Mouse (Mus musculus) common myeloid progenitor, adult 5-6 weeks (primary cell): ENCODE measurements around the gene Kif1bp. TPM values are rescaled to one million over a fixed set of nuclear protein-coding genes. Genes with fewer than 3 reads are reported as not detected.
"Not testable (repeated sequence)": the region's sequence is repeated elsewhere in the genome, so short reads cannot be mapped to it uniquely, and the experiment has no call there.

Source experiments
- ATAC-seq: replicated peaks from 2 replicates; pipeline ENCODE4 v1.8.0; 2016; ENCODE audit warnings: low read depth, mild to moderate bottlenecking, moderate TSS enrichment, inconsistent platforms; ENCODE audit not compliant: poor library complexity, severe bottlenecking
- total RNA-seq: library from RNA; stranded (forward); fragments of 200-1000, 187-1606 nt; gene quantifications from 2 replicates; pipeline ENCODE4 v1.2.3, GENCODE M21; 2017

Kif1bp gene
- total RNA-seq: 13.7 and 19.9 TPM in 2 replicates

DNA sequence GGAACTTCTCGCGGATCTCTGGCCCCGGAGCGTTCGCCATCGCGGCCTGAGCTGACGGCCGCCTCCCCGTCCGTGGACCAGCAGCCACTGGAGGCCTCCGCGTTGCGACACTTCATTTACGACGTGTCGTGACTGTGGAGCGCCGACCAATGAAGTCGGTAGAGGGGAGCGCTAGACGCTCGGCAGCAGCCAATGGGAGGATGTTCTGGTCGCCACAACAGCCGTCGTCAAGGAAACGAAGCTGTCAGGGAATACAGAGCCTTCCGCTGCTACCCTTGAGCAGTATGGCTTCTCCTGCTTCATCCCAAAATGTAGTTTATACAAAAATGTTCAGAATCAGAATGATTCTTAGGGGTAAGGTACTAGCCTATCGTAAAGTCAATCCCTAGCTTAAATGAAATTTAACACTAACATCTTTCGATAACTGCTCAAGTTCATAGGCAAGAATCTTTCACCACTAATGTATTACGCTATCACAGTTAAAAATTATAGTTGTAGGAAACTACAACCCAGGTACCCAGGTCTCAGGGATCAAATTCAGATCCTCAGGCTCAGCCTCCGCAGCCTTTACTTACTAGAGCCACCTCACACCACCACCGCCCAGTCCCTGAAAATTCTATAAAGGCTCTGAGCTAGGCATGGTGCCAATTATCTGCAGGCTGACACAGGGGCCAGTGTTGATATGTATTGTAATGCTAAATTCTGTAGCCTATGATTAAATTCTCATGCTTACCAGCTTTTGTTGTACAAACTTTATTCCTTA lies at the start of gene Kif1bp:
Gene Kif1bp, minus strand, starts transcription at position 120 of the 763 bp plus-strand sequence.
- ATAC-seq: peak; percentile 99

DNA sequence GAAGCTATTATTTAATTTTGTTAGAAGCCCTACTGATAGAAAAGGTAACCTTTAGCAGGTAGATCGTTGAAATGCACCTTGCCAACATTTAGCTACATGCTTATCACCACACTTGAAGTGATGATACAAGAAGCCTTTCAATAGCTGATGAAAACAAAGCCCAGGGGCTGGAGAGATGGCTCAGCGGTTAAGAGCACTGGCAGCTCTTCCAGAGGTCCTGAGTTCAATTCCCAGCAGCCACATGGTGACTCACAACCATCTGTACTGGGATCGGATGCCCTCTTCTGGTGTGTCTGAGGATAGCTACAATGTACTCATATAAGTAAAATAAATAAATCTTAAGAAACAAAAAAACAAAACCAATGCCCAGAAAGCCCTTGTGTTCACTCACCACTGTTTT lies 25.9 kb upstream of the Kif1bp start:
- no peak for ATAC-seq

DNA sequence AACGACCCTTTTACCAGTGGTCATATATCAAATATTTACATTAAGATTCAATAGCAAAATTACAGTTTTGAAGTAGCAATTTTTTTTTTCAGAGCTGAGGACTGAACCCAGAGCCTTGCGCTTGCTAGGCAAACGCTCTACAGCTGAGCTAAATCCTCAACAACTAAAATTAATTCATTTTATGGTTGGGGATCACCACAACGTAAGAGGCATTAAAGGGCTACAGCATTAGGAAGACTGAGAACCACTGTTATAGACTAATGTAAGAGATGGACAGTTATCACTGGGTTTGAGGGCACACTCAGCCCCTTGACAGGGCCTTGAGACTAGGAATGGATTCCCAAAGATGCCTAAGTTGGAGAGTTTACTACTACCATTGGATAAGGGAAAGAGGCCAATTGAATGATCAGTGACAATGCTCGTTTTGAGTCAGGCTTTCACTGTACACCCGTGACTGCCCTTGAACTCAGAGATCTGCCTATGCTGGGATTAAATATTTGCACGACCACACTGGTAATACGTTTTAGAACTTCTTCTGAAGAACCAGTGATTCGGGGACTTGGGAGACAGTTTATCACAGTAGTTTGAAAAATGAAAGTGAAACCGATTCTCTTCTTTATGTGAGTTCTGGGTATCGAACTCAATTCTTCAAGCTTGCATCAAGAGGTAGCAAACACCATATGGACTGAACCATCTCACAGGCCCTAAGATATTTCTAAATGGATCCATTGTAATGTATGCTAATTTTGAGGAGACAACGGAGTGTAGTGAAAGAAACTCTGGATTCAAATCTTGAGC lies 25.2 kb upstream of the Kif1bp start:
- no peak for ATAC-seq

DNA sequence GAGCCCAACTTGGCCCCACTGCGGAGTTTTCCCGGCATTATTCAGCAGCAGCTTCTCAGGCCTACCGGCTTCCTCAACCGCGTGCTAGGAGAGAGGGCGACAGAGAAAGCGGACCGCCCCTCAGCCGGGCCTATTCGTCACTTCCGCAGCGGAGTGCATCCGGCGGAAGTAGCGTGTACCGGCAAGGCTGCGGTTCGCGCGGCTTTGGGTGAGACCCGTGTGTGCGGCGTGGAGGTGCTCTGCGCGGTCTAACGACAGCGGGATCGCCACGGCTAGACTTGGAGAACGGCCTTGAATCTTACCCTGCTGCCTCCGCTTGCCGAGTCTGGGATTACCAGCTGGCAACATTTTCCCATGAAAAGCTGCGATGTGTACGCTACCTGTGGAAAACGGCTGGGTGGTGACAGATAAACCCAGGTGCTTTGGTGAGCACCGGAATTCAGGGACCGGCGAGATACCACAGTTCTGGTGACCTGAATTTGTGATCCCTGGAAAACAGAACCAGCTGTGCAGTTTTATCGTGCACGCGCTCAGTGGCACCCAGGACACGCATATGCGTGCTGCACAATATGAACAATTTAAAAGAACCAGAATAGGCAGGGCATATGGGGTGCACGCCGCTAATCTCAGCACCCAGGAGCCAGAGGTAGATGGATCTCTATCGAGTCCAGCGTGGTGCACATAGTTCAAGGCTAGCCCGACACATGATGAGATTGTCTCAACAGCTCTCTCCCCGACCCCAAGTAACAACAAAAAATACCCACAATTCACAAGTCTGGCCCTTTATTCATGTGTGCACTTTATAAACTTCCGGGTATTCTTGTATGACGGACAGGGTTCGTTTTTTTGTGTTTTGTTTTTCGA lies 24.2 kb upstream of the Kif1bp start, which contains the start of gene Ddx21:
Gene Ddx21, minus strand, starts transcription at position 105 of the 864 bp plus-strand sequence.
- ATAC-seq: peak; percentile 92

DNA sequence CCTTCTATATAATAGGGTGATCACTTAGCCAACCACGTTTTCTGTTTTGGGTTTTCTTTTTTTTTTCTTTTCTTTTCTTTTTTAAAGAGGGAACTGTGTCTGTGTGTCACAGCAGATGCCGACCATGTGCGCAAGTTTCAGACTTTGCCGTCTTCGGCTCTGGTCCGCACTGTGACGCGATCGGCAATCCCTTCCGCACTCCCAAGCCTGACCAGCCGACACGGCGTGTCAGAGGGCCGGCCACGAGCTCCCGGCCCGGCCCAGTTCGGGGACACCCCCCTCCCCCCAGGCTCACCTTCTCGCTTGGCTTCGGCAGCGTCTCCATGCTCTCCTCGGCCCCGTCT lies 23.5 kb upstream of the Kif1bp start:
- peak; percentile 47 for ATAC-seq

DNA sequence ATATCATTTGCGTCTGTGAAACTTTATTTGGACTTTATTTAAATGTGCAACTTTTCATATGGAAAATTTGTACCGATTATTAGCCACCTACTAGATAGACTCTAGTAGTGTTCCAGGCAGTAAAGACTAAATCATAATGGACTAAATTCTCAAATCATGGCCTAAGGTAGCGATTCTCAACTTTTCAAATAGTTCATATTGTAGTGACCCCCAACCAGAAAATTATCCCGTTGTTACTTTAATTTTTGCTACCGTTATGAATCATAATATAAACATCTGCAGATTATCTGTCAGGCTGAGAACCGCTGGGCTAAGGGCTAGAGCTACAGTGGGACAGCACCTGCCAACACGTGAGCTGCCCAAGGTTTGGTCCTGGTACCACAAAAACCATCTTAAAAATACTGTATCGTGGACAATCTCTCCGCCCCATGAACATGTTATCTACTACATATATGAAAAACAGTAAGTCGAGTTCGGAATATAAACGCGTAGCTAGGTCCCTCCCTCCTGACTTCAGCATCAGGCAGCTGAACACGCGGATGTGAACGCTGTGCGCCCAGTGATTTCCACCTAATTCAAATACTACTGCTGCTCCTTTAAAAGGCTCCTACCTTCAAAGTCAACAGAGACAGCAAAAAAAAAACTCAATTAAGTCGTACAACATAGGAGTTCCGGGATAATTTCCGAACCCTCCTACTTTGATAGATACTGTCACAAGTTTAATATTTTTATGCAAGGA lies 23.0 kb upstream of the Kif1bp start:
- ATAC-seq: no peak

DNA sequence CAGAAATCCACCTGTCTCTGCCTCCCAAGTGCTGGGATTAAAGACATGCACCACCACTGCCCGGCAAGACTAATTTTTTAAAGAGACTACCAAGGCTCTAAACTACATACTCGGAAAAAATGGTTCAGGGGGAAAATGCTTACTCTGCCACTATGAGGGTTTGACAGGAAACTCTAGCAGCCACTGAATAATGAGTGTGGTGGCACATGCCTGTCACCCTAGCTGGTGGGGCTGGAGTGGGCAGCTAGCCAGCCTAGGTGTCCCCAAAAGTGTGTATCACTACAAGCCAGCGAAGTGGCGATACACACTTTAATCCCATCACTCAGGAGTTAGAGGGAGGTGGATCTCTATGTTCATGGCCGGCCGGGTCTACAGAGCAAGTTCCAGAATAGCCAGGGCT lies 21.8 kb upstream of the Kif1bp start:
- no peak for ATAC-seq

DNA sequence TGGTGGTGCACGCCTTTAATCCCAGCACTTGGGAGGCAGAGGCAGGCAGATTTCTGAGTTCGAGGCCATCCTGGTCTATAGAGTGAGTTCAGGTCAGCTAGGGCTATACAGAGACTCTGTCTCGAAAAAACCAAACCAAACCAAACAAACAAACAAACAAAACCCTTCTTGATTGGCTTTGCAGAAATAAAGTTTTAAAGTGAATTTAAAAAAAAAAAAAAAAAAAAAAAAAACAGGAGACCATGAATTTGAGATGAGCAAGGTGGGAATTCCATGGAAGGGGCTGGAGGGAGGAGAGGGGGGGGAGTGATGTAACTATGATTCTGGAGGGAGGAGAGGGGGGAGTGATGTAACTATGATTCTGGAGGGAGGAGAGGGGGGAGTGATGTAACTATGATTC lies 21.1 kb upstream of the Kif1bp start:
- not testable (repeated sequence) for ATAC-seq

DNA sequence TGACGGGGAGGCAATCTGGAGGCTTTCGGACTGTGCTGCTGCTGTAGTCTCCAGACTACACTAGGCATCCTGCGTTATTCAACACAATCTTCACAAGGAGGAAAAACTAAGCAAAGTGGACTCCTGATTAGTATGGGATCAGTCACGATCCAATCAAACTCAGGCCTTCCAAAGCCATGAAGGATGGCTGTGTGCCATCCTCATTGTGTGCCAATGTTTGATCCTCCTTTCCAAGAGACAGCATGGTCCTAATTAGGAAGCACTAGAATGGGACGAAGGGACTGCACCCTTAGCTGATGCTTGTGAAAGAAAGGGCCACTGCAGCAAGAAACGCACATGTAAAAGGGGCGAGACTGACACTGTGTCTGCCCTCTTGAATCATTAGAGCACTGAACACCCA lies 14.2 kb upstream of the Kif1bp start:
- ATAC-seq: no peak

DNA sequence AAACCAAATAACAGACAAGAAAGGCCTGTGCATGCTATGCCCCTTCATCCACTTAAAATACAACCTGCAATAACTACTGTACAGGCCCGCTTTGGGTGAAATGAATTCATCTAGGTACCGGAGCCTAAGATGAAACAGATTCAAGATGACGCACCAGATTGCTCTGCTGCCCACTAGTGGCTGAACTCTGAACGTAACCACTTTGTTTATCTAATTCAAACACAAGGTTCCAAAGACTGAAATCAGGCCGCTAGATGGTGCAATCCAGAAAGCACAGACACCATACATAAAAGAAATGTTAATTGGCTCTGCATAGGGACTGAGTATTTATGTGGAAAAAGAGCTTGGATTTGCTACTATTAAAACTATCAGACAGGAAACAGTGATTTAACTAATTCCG lies 11.9 kb upstream of the Kif1bp start:
- peak; percentile 95 for ATAC-seq

DNA sequence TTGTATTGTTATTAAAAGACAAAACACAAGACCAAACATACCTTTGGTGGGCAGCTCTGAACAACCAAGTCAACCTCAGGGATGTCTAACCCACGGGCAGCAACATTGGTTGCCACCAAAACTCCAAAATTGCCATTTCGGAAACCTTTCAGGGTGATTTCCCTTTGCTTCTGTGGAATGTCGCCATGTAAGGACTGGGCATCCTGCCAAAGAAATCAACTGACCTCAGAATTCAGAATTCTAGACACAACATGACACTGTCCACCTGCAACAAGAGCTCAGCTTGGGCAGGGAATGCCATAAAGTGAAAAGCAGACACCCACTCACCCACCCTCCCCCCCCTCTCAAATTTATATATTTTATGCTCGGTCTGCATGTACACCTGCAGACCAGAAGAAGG lies 10.4 kb upstream of the Kif1bp start:
- ATAC-seq: no peak

DNA sequence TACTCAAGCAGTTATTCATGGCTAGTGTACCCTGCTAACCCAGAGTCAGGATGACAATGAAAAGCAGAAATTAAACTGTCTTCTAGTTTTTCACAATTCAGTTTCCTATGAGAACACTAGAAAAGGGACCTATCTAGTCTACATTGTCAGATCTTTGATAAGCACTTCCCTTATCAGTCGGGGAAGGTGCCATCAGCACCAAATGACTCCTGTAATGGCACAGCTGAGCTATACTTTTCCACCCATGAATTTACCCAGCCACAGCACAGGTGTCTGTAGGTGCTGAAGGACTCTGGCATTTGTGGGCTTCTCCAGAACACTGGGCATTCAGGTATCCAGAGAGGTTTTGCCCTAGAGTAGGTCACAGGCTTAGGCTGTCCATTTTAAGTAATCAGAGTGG lies 5.0 kb upstream of the Kif1bp start:
- no peak for ATAC-seq

DNA sequence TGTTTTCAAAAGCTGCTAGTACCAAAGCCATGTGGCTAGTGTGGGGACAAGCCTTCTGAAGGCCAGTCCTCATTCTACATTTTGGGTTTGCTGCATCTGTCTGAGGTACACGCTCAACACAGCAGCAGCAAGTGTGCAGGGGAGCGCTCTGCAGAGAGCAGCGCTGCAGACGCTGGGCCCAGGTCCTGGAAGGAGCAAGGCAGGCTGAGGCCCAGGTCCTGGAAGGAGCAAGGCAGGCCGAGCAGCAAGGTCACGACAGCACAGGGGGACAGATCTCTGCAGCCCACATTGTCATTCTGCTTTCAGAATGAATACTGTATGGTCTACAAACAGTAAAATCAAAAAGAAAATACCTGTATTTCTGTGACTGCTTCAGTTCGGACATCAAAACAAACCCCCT lies 4.4 kb upstream of the Kif1bp start:
- no peak for ATAC-seq

DNA sequence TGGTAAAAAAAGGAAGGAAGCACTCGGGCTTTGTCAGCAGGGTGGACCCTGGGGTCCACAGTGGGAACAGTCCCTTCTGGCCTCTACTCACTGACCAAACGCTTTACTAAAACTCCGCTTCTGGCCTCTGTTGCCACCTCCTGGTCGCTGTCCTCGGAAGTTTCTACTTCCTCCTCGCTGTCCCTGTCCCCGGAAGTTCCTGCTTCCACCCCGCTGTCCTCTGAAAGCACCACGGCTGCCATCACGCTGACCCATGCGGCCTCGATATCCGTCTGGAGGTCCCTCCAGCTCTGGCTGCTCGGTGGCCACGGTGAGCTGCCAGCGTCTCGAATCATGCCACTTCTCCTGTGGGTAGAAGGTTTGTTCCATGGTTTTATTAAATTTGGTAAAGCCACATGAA lies 4.0 kb upstream of the Kif1bp start:
- ATAC-seq: no peak

DNA sequence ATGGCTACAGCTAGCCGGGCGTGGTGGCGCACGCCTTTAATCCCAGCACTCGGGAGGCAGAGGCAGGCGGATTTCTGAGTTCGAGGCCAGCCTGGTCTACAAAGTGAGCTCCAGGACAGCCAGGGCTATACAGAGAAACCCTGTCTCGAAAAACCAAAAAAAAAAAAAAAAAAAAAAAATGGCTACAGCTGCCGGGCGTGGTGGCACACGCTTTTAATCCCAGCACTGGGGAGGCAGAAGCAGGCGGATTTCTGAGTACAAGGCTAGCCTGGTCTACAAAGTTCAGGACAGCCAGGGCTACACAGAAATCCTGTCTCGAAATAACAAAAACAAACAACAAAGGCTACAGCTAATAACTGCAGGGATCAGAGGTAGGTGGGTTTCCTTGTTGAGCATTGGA lies 872 bp upstream of the Kif1bp start:
- ATAC-seq: not testable (repeated sequence)

DNA sequence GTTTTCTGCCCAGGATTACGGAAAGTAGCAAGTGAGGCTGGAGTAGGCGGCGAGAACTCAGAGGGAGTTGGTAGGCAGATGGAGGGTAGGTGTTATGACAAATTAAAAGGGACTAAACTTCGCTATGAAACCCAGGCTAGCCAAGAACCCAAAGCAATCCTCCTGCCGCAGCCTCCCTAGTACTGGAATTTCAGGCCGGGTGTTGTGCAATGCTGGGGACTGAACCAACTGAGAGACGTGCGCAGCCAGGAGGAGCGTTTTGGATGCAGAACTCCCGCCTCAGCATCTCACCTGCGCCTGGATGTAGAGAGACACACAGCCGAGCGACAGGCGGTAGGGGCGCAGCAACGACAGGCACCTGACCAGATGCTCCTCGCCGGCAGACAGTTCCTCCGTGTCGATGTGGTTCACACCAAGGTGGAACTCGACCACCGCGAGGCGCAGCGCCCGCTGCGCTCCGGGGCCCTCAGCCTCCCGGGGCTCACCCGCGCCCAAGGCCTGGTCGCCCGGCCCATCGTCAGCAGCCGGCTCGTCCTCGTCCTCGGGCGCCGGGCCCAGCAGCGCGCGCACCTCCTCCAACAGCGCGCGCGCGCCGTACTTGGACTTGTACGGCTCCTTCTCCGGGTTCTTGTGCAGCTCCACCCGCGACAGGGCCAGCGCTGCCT lies 452 bp downstream of the Kif1bp start:
- peak; percentile 30 for ATAC-seq

DNA sequence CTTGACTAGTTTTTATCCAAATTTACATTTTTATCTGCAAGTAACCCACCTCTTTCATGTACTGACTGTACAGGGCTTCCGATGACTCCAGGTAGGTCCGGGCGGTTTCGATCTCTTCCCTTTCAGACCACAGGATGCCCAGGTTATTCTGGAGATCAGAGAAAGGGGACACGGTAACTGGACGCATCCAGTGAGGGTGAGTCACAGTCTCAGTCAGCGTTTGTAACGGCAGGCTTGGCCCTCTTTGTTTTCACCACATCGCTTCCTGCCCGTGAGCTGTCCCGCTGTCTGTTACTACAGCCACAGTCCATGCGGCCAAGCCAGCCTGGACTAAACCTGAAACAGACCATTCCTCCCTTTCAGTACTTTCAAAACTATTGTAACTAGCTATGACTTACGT lies 3.3 kb downstream of the Kif1bp start:
- ATAC-seq: no peak

DNA sequence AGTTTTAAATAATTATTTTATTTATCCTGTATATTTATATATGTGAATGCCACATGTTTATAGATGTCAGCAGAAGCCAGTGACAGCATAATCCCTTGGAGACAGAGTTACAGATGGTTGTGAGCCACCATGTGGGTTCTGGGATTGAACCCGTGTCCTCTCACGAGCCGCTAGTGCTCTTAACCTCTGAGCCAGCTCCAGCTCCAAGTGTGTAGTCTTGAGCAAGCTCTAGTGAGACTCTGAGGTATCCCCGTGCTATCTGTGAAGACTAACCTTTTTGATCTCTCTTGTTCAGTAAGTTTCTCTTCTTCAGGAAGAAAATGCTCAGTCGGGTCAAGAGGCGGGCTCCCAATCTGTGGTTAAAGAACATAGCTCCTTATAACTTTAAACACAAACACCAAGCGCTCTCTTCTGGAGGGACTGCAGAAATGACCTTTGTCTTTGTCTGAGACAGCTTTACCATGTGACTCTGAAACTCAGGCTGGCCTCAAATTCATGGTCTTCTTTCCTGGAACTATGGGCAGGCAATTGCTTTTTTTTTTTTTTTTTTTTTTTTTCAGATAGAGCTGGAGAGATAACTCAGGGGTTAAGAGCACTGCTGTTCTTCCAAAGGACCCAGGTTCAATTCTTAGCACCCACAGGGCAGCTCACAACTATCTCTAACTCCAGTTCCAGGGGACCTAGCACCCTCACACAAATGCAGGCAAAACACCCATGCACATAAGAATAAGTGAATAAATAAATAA lies 8.0 kb downstream of the Kif1bp start:
- 0 out of 2 replicates have a peak, but pooled peaks have one; percentile 42 for ATAC-seq

DNA sequence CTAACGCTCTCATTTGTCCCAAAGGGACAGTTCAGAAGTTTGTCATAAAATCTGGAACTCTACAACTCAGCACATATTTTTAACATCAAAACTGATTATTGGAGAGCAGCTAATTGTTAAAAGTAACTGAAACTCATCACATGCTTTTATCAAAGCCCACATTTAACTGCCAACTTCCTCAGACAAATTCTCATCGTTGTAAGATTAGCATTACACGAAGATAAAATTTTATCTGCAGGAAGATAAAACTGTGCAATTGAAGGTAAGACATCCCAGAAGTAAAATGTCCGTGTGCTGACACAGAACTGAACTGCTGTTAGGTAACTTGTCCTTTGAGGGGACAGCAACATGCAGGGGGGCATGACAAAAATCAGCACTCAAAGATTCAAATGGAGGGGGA lies 9.4 kb downstream of the Kif1bp start:
- ATAC-seq: no peak
